Mouse (Mus musculus): ENCODE results near the gene Olfr969. TPM values are rescaled to one million over a fixed set of nuclear protein-coding genes. Genes with fewer than 3 reads are reported as not detected.
"Not testable (repeated sequence)": the region's sequence is repeated elsewhere in the genome, so short reads cannot be mapped to it uniquely, and the experiment has no call there.

The Olfr969 gene
- not detected in 2 replicates for polyA plus RNA-seq (2016; fragmentation: Nextera tagmentation; extraction: Ambion mirVana)

GRCm38 (mm10) chr9:39790558-39790957 lies at the start of gene Olfr969:
Olfr969 (plus strand) TSS chr9:39790945.
- Histone ChIP-seq H3K4me3 (no peak within 1 kb of the TSS), H3K9ac (replicated peaks) (no peak within 1 kb of the TSS), H3K27ac (replicated peaks) (no peak within 1 kb of the TSS), H3K36me3 (no peaks in the 10 kb centered on the region), H3K9me3 (no peaks in the 10 kb centered on the region), H3K4me2 (replicated peaks) (no peak within 1 kb of the TSS), H3K27me3 (no peaks in the 10 kb centered on the region), H3K4me1 (no peaks in the 10 kb centered on the region)
- no peak for ATAC-seq (ENCODE audit: low FRiP score, low read depth)
- 78% methylated on average over 2 of the region's 2 CpGs for WGBS

- Histone ChIP-seq H3K4me3 (no peak within 1 kb of the TSS), H3K4me1 (no peaks in the 10 kb centered on the region), H3K4me2 (replicated peaks) (no peak within 1 kb of the TSS), H3K27ac (replicated peaks) (no peak within 1 kb of the TSS), H3K36me3 (no peaks in the 10 kb centered on the region), H3K27me3 (no peaks in the 10 kb centered on the region), H3K9me3 (no peaks in the 10 kb centered on the region), H3K9ac (replicated peaks) (no peak within 1 kb of the TSS)
- no peak for ATAC-seq (ENCODE audit: low FRiP score, low read depth)
These were observed 44.8 kb upstream of the Olfr969 start, which contains the start of gene Olfr967 for GRCm38 (mm10) chr9:39745949-39746348. Olfr967 (plus strand) TSS chr9:39746249.

- no peak for ATAC-seq (ENCODE audit: low FRiP score, low read depth)
These were observed 44.3 kb upstream of the Olfr969 start for GRCm38 (mm10) chr9:39746428-39746827.

GRCm38 (mm10) chr9:39783153-39783552 lies 7.6 kb upstream of the Olfr969 start, which contains the start of gene Olfr968:
Olfr968 (minus strand) TSS chr9:39783253.
- Histone ChIP-seq H3K27me3 (no peaks in the 10 kb centered on the region), H3K9ac (replicated peaks) (no peak within 1 kb of the TSS), H3K4me2 (replicated peaks) (no peak within 1 kb of the TSS), H3K36me3 (no peaks in the 10 kb centered on the region), H3K9me3 (no peaks in the 10 kb centered on the region), H3K4me1 (no peaks in the 10 kb centered on the region), H3K27ac (replicated peaks) (no peak within 1 kb of the TSS), H3K4me3 (no peak within 1 kb of the TSS)
- ATAC-seq (ENCODE audit: low FRiP score, low read depth): no peak
- WGBS: 80% methylated on average over 1 of the region's 1 CpGs

More at GRCm38 (mm10) chr9:39746428-39746827, 44.3 kb upstream of the Olfr969 start:
- Histone ChIP-seq H3K4me1 (no peaks in the 10 kb centered on the region), H3K9ac (replicated peaks) (no peak overlapping the region), H3K27me3 (no peaks in the 10 kb centered on the region), H3K36me3 (no peaks in the 10 kb centered on the region), H3K9me3 (no peaks in the 10 kb centered on the region), H3K4me3 (no peak overlapping the region), H3K27ac (replicated peaks) (no peak overlapping the region), H3K4me2 (replicated peaks) (no peak overlapping the region)
- WGBS: 87% methylated on average over 1 of the region's 1 CpGs

- Histone ChIP-seq H3K9me3 (no peaks in the 10 kb centered on the region), H3K4me1 (no peaks in the 10 kb centered on the region), H3K27ac (replicated peaks) (no peak within 1 kb of the TSS), H3K9ac (replicated peaks) (no peak within 1 kb of the TSS), H3K36me3 (no peaks in the 10 kb centered on the region), H3K4me3 (no peak within 1 kb of the TSS), H3K27me3 (no peaks in the 10 kb centered on the region), H3K4me2 (replicated peaks) (no peak within 1 kb of the TSS)
- no peak for ATAC-seq (ENCODE audit: low FRiP score, low read depth)
- 77% methylated on average over 4 of the region's 4 CpGs for WGBS
These were observed 17.8 kb downstream of the Olfr969 start, which contains the start of gene Olfr970 for GRCm38 (mm10) chr9:39808560-39808959. Olfr970 (plus strand) TSS chr9:39808860.

GRCm38 (mm10) chr9:39836576-39836975 lies 45.8 kb downstream of the Olfr969 start, which contains the start of gene Olfr971:
Olfr971 (plus strand) TSS chr9:39836876.
- H3K4me2 ChIP-seq (replicated peaks); H3K27ac ChIP-seq (replicated peaks); H3K36me3 ChIP-seq; H3K27me3 ChIP-seq; H3K4me1 ChIP-seq; ATAC-seq (ENCODE audit: low FRiP score, low read depth); H3K9ac ChIP-seq (replicated peaks); H3K4me3 ChIP-seq; H3K9me3 ChIP-seq: not testable (repeated sequence)
- 94% methylated on average over 2 of the region's 2 CpGs for WGBS

Other genes starting within 250 kb of the Olfr969 start
- not detected in 2 replicates for gene Olfr958, start 236.9 kb upstream of the Olfr969 start, polyA plus RNA-seq (2016; fragmentation: Nextera tagmentation; extraction: Ambion mirVana)
- gene Olfr959, start 215.4 kb upstream of the Olfr969 start, polyA plus RNA-seq (2016; fragmentation: Nextera tagmentation; extraction: Ambion mirVana): not detected in 2 replicates
- 23.2 and 23.6 TPM in 2 replicates for gene AW551984, start 186.5 kb upstream of the Olfr969 start, polyA plus RNA-seq (2016; fragmentation: Nextera tagmentation; extraction: Ambion mirVana)
- gene Olfr148, start 180.3 kb upstream of the Olfr969 start, polyA plus RNA-seq (2016; fragmentation: Nextera tagmentation; extraction: Ambion mirVana): not detected in 2 replicates
- gene Olfr960, start 169.6 kb upstream of the Olfr969 start, polyA plus RNA-seq (2016; fragmentation: Nextera tagmentation; extraction: Ambion mirVana): not detected in 2 replicates
- not detected in 2 replicates for gene Olfr961, start 145.9 kb upstream of the Olfr969 start, polyA plus RNA-seq (2016; fragmentation: Nextera tagmentation; extraction: Ambion mirVana)
- not detected in 2 replicates for gene Olfr963, start 123.7 kb upstream of the Olfr969 start, polyA plus RNA-seq (2016; fragmentation: Nextera tagmentation; extraction: Ambion mirVana)
- 0.11 TPM in 1 of 2 replicates, not detected in the other for gene Olfr149, start 83.8 kb upstream of the Olfr969 start, polyA plus RNA-seq (2016; fragmentation: Nextera tagmentation; extraction: Ambion mirVana)
- gene Olfr965, start 79.6 kb upstream of the Olfr969 start, polyA plus RNA-seq (2016; fragmentation: Nextera tagmentation; extraction: Ambion mirVana): not detected in 2 replicates
- gene Olfr150, start 60.0 kb upstream of the Olfr969 start, polyA plus RNA-seq (2016; fragmentation: Nextera tagmentation; extraction: Ambion mirVana): not detected in 2 replicates
- gene Olfr967, start 44.7 kb upstream of the Olfr969 start, polyA plus RNA-seq (2016; fragmentation: Nextera tagmentation; extraction: Ambion mirVana): not detected in 2 replicates
- gene Olfr968, start 7.7 kb upstream of the Olfr969 start, polyA plus RNA-seq (2016; fragmentation: Nextera tagmentation; extraction: Ambion mirVana): not detected in 2 replicates
- not detected in 2 replicates for gene Olfr970, start 17.9 kb downstream of the Olfr969 start, polyA plus RNA-seq (2016; fragmentation: Nextera tagmentation; extraction: Ambion mirVana)
- gene Olfr971, start 45.9 kb downstream of the Olfr969 start, polyA plus RNA-seq (2016; fragmentation: Nextera tagmentation; extraction: Ambion mirVana): not detected in 2 replicates
- gene Olfr972, start 75.5 kb downstream of the Olfr969 start, polyA plus RNA-seq (2016; fragmentation: Nextera tagmentation; extraction: Ambion mirVana): not detected in 2 replicates
- not detected in 2 replicates for gene Olfr229, start 116.4 kb downstream of the Olfr969 start, polyA plus RNA-seq (2016; fragmentation: Nextera tagmentation; extraction: Ambion mirVana)
- gene Olfr974, start 146.6 kb downstream of the Olfr969 start, polyA plus RNA-seq (2016; fragmentation: Nextera tagmentation; extraction: Ambion mirVana): not detected in 2 replicates
- not detected in 2 replicates for gene Olfr975, start 161.1 kb downstream of the Olfr969 start, polyA plus RNA-seq (2016; fragmentation: Nextera tagmentation; extraction: Ambion mirVana)
- not detected in 2 replicates for gene Olfr976, start 170.2 kb downstream of the Olfr969 start, polyA plus RNA-seq (2016; fragmentation: Nextera tagmentation; extraction: Ambion mirVana)
- gene Olfr978, start 201.2 kb downstream of the Olfr969 start, polyA plus RNA-seq (2016; fragmentation: Nextera tagmentation; extraction: Ambion mirVana): not detected in 2 replicates
- not detected in 2 replicates for gene Olfr979, start 212.5 kb downstream of the Olfr969 start, polyA plus RNA-seq (2016; fragmentation: Nextera tagmentation; extraction: Ambion mirVana)
- gene Olfr980, start 218.6 kb downstream of the Olfr969 start, polyA plus RNA-seq (2016; fragmentation: Nextera tagmentation; extraction: Ambion mirVana): not detected in 2 replicates
- gene Olfr981, start 230.5 kb downstream of the Olfr969 start, polyA plus RNA-seq (2016; fragmentation: Nextera tagmentation; extraction: Ambion mirVana): not detected in 2 replicates